Mouse (Mus musculus) ES-Bruce4 (cell line): ENCODE measurements around the gene Ccdc12.

ENCODE experiments used
- CTCF ChIP-seq: IDR thresholded peaks from one replicate; pipeline ENCODE4 v1.8.1; 2011; ENCODE audit warnings: low read depth, low read length
- EP300 ChIP-seq: IDR thresholded peaks from 2 replicates; pipeline ENCODE4 v1.6.1; 2011; ENCODE audit warnings: low read depth, low read length; ENCODE audit not compliant: insufficient read depth
- POLR2A ChIP-seq: IDR thresholded peaks from one replicate; pipeline ENCODE4 v1.8.1; 2011; ENCODE audit warnings: low read length; ENCODE audit not compliant: insufficient read depth

DNA sequence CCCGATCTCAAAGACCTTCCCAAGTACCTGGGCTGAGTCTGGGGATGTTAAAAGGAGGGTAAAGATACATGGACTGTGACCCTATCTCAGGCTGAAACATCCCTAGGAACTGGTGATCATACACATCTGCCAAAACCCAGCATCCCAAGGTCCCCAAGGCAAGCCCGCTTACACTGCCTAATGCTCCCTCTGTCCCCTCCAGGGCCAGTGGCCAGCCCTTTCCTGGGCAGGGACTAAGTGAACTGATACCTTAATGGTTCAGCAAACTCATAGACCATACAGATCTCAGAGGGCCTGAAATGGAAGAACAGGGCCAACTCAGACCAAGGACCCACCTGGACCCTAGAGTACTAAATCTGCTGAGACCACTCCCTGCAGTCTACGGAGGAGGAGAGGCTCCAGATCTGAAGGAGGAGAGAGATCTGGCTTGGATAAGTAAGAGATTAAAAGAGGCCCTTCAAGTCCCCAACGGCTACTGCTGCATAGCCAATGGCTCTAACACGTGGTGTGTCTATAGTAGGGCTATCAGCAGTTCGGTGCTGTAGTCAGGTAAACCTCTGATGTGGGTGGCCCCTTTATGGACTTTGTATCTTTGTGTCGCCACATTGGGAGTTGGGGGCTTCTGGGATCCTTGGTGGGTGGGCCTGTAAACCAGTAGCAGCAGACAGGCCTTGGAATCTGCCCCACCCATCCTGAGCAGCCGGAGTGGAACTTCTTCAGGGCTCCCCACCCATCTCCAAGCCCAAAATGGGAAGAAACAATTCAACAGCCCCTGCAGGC lies 32.7 kb upstream of the Ccdc12 start:
- TF ChIP-seq EP300 (no peak), CTCF (no peak), POLR2A (no peak)
